Mouse (Mus musculus) retina, embryonic 14.5 days (tissue): ENCODE data around the gene Adcy1.

Experiments
- DNase-seq: peaks from one replicate; pipeline ENCODE4 v3.0.0-alpha.2; 2015; ENCODE audit warnings: low spot score

Gene Adcy1

DNA sequence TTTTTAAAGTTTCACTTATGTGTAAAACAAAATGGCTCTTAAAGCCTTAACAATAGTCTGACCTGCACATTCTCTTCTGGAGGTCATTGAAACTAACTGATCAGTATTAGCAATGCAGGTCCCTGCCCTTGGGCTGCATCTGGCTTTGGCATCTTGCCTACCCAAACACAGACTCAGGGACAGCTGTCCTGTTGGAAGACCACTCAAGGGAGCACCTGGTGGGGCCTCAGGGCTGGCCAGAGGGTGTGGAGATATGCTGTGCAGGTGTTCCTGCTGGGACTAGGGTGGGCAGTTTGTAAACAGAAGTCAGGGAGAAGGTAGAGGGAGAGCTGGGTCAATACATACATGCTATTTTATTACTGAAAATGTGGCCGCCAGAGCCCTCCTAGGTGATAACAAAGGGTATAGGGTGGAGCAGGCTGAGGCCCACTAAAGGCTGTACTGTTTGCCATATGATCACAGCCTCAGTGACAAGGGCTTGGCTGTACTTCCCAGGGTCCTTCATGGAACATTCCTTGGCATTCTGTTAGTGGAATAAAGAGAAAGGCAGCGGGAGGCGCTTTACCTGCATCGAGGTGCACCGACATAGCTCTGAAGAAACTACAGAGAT lies 73.1 kb downstream of the Adcy1 start:
- DNase-seq, result no peak

DNA sequence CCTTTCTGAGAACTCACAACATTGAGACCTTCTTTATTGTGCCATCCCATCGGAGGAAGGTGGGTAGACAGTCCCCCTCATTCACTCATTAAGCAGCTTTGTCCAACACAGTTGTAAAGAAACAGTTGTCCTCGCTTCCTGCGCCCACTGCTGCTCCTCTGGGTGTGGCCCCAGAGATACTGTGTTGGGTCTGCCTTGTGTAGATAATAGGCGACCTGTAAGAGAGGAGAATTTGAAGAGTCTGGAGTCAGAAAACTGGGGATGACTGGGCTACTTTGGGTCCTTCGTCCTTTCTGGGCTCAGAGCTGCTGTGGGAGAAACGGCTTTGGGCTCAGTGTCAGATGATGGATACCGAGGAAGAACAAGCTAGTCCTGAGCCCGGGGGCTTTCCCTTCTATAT lies 75.1 kb downstream of the Adcy1 start:
- no peak for DNase-seq

DNA sequence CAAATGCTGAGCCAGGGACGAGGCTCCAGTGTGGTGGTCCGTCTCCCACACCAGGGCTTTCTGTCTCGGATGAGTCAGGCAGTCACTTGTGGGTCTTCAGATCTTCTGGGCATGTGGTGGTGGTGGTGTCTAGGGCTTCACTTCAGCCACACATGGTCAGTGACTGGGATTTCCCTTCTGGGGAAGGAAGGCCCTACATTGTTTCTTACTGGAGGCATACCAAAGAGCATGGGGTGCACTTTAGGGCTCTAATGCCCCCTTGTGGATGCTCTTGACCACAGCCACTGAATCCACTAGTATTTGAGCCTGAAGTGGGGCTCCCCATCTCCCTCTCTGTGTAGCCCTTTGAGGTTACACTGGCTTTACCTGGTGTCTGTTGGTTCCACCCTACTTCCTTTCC lies 77.2 kb downstream of the Adcy1 start:
- DNase-seq, result peak; percentile 79

DNA sequence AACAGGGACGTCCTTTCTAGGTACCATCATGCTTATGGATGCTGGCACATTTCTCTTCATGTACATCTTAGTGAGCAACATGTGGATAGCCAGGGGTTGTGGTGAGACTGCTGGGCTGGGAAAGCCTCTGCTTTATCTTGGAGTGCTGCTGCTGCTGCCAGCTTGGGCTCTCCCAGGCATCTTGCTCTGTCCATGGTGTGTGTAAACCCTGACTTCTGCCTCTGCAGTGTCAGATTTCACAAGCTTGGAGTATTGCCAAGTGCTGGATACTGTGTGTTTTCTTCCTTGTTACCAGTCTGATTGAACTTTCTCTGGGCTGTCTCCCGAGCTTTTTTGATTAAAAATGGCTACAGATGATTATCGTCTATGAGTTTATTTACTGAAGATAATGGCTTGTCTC lies 79.4 kb downstream of the Adcy1 start:
- DNase-seq, result no peak

DNA sequence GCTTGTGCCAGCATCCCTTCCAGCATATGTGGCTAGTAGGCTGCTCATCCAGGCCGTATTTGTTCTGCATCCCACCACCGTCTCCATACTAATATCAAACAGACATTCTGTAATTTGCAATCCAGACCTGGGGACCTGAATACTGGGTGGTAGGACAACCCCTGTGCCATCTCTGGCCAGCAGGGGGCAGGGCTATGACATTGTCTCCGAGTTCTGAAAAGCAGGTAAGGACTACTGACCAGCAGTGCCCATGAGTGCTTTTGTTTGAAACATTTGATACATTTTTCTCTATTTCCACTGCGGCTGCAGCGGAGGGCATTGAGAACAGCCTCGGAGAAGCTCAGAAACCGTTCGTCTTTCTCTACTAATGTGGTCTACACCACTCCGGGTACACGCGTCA lies 81.1 kb downstream of the Adcy1 start:
- DNase-seq, result peak; percentile 16

DNA sequence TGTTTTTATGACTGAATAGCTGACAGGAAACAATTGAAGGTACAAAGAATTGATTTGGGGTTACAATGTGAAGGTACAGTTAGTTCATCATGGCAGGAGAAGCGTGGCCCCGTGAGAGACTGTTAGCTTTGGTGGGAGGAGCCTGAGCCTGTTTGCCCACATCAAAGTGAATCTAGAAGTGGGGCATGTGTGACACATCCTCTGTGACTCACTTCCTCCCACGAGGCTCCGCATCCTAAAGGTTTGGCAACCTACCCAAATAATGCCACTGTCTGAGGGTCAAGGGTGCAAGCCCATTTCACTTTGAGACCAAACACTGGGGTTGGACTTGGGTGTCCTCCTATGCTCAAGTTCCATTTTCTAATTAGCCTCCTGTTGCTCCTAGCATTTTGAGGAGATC lies 81.9 kb downstream of the Adcy1 start:
- DNase-seq, result no peak

DNA sequence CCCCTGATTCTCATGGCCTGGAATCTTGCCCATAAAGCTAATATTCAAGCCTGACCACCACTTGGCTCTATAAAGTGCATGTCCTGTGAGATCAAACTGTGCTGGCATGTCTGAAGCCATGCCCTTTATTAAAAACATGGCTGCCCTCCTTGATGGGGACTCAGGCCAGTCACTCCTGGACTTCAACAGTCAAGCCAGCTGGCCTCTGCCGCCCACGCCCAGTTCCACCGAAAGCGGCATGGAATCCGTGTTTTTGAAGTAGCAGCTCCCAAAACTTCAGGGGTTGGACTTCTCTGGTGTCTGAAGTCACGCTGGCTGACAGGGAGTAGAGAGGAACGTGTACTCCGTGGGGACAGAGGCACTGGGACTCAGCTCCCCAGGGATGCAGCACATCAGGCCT lies 84.2 kb downstream of the Adcy1 start:
- DNase-seq, result no peak

DNA sequence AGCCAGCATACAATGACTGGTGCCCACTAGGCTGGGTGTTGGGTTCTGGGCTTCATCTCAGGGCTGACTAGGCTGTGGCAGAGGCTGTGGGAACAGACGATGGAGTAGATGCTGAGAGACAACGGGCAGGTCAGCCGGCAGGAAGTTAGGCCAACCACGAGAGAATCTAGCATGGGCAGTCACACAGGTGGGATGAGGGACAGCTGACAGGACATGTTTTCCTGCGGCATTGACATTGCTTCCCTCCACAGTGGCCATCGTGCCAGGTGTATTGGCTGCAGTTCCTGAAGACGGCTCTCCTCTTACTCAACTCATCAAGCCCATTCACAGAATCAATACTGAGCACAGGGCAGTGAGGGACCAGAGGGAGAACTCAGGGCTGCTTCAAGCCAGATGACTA lies 84.7 kb downstream of the Adcy1 start:
- no peak for DNase-seq

DNA sequence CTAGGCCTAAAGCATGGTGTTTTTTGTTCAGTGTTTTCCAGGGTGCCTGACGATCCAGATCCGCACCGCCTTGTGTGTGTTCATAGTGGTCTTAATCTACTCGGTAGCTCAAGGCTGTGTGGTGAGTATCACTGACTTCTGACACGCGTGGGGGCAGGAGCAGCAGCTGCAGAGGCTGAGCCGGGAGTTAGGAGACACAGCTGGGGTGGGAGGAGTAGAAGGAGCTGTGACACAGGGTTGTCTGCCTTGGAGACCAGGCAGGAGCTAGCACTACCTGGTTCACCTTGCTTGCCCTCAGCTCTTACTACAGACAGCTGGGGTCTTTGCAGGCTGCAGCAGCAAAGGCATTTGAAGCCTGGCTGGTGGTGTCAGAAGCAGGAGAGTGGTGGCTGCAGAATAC lies 86.2 kb downstream of the Adcy1 start:
- DNase-seq, result no peak

DNA sequence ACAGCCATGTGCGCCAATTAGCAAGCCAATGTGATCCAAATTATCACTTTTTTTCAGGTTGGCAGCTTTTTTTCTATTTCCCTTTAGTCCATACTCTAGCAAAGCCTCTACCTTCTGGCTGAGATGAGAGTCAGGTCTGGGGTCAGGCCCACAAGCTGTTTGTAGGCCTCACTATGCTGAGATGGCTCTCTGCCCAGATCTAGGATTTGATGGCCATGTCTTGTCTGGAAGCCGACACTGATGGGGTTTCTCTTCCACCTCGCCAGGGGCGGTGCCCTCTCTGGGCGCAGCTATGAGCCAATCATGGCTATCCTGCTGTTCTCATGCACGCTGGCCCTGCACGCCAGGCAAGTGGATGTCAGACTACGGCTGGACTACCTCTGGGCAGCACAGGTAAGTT lies 87.2 kb downstream of the Adcy1 start:
- no peak for DNase-seq

DNA sequence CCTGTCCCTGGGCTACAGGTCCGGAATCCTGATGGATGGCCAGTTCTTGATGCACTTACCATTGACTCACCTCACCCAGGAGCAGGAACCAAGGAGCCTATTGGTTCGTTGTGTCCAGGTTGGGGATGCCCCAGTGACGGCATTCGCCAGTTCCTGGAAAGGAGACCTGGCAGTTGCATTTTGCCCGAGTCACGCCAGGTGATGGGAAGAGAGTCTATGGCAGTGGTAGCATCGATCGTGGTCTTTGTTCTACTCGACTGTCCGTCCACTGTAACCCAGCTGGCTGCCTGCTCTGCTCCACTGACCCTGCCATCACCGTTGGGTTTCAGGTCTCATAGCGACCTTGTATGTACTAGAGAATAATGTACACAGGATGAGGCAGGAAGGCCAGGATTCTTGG lies 89.1 kb downstream of the Adcy1 start:
- no peak for DNase-seq

DNA sequence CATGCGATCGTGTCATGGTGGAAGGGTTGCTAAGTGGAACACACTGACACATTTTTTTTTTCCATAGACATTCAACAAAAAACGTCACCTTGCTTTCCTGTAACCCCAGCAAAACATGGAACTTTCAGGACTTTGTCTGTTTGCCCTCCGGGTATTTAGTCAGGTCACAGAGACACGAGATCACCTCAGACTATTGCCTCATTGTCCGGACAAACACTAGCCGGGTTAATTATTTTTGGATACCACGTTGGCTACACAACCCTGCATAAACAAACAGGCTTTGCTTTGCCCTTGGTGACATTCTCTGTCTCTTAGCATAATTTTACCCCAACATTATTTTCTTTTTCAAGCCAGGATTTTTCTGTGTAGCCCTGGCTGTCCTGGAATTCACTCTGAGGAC lies 89.8 kb downstream of the Adcy1 start:
- no peak for DNase-seq

DNA sequence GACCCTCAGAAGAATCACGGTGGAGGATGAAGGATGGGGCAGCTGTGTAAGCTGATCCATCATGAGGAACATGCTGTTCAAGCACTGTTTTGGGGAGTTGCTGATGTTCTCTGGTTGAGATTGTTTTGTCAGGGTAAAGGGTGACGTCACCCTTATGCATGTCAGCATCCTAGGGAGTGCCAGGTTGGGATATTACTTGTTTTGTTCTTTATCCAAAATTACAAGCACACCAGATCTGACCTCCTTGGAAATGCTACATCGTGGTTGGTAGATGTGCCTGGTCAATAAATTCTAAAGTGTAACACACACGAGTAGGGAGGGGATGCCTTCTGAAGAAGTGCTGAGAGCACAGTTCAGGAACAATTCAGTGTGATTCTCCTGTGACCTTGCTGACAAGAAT lies 93.1 kb downstream of the Adcy1 start:
- no peak for DNase-seq

DNA sequence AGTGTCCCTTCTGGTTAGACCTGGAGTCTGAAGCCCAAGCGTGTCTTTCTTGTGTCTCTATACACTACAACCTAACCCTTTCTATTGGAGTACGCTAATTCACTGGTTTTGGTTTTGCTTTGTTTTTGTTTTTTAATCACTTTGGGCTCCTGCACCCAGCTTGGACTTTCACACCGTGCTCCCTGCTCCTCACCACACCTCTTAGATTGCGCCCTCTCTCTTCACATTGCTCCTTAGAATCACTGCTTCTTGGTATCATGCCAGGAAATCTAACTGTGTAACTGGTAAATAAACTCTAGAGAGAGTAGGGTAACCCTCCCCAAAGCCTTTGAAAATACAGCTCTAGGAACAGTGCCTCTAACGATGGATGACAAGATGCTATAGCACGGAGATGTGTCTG lies 94.9 kb downstream of the Adcy1 start:
- DNase-seq, result no peak

DNA sequence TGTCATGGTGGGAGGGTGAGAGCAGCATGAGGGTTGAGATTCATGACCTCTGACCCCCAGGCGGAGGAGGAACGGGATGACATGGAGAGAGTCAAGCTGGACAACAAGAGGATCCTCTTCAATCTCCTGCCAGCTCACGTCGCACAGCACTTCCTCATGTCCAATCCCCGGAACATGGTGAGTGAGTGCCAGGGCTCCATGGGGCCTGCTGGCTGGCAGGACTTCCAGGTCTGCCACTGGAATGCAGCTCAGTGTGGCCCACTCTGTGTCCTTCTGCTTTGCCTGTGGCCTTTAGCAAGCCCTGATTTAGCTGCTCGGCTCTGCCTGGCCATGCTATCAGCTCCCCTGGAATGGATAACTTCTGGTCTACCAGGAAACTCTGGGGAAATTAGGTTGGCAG lies 96.9 kb downstream of the Adcy1 start:
- no peak for DNase-seq

DNA sequence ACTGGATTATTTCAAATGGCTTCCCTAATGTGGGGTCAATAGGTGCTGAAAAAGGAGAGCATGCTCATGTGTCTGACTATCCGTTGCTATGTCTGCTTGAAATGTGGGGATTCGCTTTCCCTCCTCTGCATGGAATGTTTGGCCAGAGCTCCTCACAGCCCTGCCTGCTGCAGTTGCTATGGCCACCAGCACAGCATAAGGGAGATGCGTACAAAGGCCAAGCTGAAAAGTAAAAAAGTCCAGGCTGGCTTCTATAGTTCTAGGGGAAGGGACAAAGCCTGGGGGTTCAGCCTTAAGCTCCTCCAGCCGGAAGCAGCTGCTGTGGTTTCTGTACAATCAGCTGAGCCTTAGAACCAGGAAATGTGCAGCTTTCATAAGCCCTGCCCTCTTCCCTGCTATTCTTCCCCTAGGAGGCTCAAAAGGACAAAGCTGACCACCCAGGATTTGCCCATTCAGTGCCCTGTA lies 97.4 kb downstream of the Adcy1 start:
- DNase-seq, result no peak

DNA sequence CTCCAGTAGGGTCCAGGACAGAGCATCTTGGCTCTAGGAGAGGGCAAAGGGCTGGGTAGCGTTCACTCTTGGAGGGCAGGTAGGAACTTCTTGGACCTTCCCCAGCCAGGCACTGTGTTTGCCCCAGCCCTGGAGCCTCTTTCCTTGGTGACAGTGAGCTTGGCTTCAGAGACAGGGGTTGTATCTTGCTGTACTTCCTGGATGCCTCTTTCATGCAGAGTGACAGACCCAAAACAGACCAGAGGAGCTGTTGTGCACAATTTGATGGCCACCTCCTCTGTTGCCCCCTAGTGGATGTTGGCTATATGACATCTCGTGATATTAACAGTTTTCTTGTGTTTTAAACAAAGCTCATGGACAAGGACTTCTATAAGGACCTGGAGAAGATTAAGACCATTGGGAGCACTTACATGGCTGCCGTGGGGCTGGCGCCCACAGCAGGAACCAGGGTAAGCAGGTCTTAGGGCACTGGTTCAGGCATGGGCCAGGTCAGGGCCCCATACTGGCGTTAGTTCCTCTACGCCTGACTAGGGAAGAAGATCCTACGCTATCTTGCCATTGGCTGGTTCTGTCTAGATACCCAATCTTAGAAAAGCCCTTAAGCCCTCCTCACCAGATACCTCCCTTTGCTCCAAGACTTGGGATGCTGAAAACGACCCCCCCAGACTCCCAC lies 98.3 kb downstream of the Adcy1 start:
- peak; percentile 77 for DNase-seq

DNA sequence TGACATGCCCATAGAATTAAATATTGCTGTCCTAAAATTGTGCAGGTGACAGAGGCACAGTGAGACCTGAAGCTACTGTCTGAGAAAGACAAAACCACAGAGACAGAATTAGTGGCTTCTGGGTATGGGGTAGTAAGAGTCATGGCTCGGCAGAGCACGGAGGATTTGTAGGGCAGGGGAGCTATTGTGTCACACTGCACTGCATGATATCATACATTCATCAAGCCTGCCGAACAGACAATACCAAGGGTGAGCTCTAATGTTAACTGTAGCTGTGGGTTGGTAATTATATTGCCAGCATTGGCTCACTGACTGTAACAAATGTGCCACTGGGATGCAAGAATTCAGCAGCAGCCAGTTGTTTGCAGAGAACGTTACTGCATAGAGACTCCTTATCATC lies 101.1 kb downstream of the Adcy1 start:
- peak; percentile 36 for DNase-seq

DNA sequence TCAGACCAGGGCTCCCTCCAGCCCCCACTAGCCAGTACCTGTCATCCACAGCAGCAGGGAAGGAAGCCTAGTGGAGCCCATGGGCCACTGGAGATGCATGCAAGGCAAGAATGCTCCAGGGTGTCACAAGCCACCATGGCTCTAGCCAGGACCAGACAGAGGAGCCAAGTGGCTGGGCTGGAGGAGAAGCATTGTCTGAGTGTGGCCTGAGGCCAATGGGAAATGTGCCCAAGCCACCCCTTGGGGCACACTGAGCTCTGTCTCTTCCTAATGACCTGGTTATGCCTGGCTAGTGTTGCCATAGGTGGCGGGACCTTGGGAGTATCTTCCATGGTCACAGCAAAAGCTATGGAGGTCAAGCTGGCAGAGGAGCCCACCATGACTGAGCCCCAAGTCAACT lies 106.4 kb downstream of the Adcy1 start:
- DNase-seq, result no peak

DNA sequence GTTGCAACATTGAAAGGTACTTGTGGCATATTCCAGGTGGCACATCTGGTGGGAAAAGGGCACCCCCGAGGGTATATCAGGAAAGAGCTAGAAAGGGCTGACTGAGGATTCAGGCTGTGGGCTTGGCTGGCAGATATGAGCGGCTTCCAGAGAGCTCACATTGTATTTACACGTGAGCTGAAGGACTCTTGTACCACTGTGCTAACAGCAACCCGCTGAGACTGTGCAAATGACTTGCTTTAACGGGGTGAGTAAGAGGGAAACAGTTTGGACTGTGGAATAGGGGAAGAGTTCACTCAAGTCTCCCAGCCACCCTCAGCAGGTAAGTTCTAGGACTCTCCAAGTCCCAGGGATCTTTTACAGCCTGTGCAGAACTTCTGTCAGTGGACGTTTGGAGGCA lies 110.4 kb downstream of the Adcy1 start:
- DNase-seq, result no peak

DNA sequence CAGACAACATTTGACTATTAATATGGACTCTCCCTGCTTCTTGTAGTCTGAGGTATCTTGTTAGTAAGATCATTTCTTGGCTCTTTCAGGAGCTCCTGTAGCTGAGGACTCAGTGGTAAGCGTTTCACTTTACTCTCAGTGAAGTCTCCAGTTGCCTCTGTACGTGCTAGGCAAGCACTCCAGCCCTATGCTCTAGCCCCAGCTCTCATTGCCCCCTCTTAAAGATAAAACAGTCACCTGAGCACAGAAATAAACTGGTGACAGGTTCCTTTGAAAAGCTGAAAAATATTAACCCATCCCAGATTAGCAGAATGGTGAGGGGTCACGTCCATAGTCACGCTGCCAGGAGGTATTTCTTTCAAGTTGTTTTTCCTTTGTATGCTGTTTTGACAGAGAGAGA lies 115.4 kb downstream of the Adcy1 start:
- DNase-seq, result no peak

DNA sequence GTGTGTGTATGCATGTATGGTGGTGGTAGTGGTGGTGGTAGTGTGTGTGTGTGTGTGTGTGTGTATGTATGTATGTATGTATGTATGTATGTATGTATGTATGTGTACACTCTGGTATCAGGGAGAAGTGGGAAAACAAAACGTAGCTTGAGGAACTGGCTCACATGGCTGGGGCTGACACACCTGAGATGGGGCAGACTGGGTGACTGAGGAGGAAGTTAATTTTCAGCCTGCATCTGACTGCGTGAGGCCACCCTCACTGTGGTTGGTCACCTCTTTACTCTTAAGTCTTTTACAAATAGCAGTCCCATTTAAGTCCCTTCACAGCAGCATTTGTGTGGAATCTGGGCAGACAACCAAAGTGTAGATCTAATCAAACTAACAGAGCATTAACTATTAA lies 116.0 kb downstream of the Adcy1 start:
- DNase-seq, result no peak

DNA sequence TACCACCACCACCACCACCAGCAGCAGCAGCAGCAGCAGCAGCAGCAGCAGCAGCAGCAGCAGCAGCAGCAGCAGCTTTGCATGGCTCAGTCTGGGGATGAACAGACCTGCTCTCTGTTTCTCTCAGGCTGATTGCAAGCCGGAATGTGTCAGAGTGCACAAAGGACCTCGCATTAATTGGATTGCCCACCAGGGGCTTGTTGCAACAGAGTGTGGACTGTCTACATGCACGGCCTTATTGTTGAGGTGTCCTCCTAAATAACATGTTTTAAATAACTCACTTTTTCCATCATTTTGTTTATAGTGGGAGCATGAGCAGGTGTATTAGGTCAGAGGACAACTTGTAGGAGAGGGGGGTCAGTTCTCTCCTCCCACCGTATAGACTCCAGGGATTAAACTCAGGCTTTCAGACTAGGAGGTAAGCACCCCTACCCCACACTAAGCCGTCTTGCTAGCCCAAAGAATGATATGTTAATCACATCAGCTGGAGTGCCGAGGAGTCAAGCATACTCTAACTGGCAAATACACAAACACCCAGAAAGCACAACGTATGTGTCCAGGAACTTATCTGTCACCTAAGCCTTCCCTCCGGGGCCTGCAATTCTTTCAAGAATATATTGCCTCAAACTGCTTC lies 119.2 kb downstream of the Adcy1 start:
- peak; percentile 55 for DNase-seq

DNA sequence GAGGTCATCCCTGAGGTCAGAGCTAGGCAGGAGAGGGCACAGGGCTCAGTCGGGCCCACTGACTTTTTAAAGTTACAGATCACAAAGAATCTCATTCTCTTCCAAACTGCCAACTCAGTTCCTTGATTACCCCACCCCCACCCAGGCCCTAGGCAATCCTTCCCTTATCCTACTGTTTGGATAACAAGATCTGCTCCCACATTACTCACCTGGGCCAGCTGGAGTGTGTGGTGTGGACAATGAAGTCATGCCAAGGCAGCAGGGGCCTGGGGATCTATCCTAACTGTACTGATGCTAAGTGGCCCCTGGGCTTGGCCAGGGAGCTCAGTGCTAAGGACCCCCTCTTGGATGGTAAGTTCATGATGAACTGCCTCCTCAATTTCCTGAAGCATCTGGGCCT lies 121.1 kb downstream of the Adcy1 start:
- DNase-seq, result no peak
